Mouse (Mus musculus) hindbrain, embryonic 16.5 days (tissue): Measurements from ENCODE around the gene Dpp10. TPM values are rescaled to one million over a fixed set of nuclear protein-coding genes. Genes with fewer than 3 reads are reported as not detected.

Source experiments
- ATAC-seq: fragments of 200-750 bp; cut with Nextera tagmentation; 2 replicates; pipeline ENCODE4 v1.8.0; 2017; ENCODE audit warnings: moderate TSS enrichment, moderate library complexity
- H3K27ac ChIP-seq: fragments of 300-500 bp; sonication (generic); 2 replicates; pipeline ENCODE4 v1.5.1; 2014; ENCODE audit warnings: low read depth, mild to moderate bottlenecking, control low read depth, low read length, moderate library complexity
- H3K27me3 ChIP-seq: fragments of 300-500 bp; sonication (generic); replicated peaks from 2 replicates; pipeline ENCODE4 v1.6.1; 2014; ENCODE audit warnings: low read length; ENCODE audit not compliant: control insufficient read depth, insufficient read depth
- H3K36me3 ChIP-seq: fragments of 300-500 bp; sonication (generic); 2 replicates; pipeline ENCODE4 v1.6.1; 2014; ENCODE audit warnings: mild to moderate bottlenecking, low read length, moderate library complexity, mixed read lengths; ENCODE audit not compliant: control insufficient read depth, insufficient read depth
- H3K4me1 ChIP-seq: fragments of 300-500 bp; sonication (generic); 2 replicates; pipeline ENCODE4 v1.6.1; 2014; ENCODE audit warnings: low read depth, low read length; ENCODE audit not compliant: control insufficient read depth, insufficient read depth
- H3K4me2 ChIP-seq: fragments of 300-500 bp; sonication (generic); 2 replicates; pipeline ENCODE4 v1.6.1; 2014; ENCODE audit warnings: mild to moderate bottlenecking, low read length, control low read depth, moderate library complexity
- H3K4me3 ChIP-seq: fragments of 300-500 bp; sonication (generic); 2 replicates; pipeline ENCODE4 v1.5.1; 2014; ENCODE audit warnings: mild to moderate bottlenecking, low read length, control low read depth, moderate library complexity
- H3K9ac ChIP-seq: fragments of 300-500 bp; sonication (generic); 2 replicates; pipeline ENCODE4 v1.6.1; 2014; ENCODE audit warnings: low read depth, mild to moderate bottlenecking, control low read depth, low read length, moderate library complexity
- H3K9me3 ChIP-seq: fragments of 300-500 bp; sonication (generic); 2 replicates; pipeline ENCODE4 v1.6.1; 2014; ENCODE audit warnings: mild to moderate bottlenecking, low read length, moderate library complexity; ENCODE audit not compliant: control insufficient read depth
- WGBS: fragments of 180-500 bp; shearing (Covaris S2); extraction: QIAGEN DNeasy Blood & Tissue Kit; methylation state at CpG from one replicate; pipeline ENCODE4 v1.1.7; 2014; 5-methylcytosine and 5-hydroxymethylcytosine counted together
- polyA plus RNA-seq: library from polyadenylated mRNA; unstranded; fragments of >200 nt; fragmentation: Nextera tagmentation; extraction: Ambion mirVana; gene quantifications from 2 replicates; pipeline ENCODE4 v1.2.1, GENCODE M21; 2015

Gene Dpp10
- polyA plus RNA-seq, 1 experiment from 2014 or later, result 24.2 TPM

GRCm38 (mm10) chr1:124002797-124003196 is 42.6 kb downstream of the Dpp10 start:
- 70% methylated on average over 6 of the region's 6 CpGs for WGBS
- Histone ChIP-seq H3K27me3 (no peaks in the 10 kb centered on the region), H3K9me3 (no peaks in the 10 kb centered on the region), H3K36me3 (no peaks in the 10 kb centered on the region), H3K4me1 (no peaks in the 10 kb centered on the region), H3K4me2 (no peak overlapping the region), H3K9ac (no peak overlapping the region), H3K27ac (no peak overlapping the region), H3K4me3 (no peak overlapping the region)
- ATAC-seq, result no peak

- no peaks in the 10 kb centered on the region for H3K36me3 ChIP-seq
- WGBS, result 48% methylated on average over 3 of the region's 3 CpGs
- H3K4me3 ChIP-seq, result no peak overlapping the region
- H3K9me3 ChIP-seq, result no peaks in the 10 kb centered on the region
- peak; percentile 56 for ATAC-seq
- no peak overlapping the region for H3K27ac ChIP-seq
- H3K27me3 ChIP-seq, result no peaks in the 10 kb centered on the region
- no peak overlapping the region for H3K4me2 ChIP-seq
- H3K4me1 ChIP-seq, result no peaks in the 10 kb centered on the region
- H3K9ac ChIP-seq, result no peak overlapping the region
Observed at GRCm38 (mm10) chr1:123995780-123996179, 49.6 kb downstream of the Dpp10 start.

GRCm38 (mm10) chr1:123985324-123986024 is 59.9 kb downstream of the Dpp10 start:
- H3K27me3 ChIP-seq, result no peaks in the 10 kb centered on the region
- H3K9me3 ChIP-seq, result no peaks in the 10 kb centered on the region
- H3K27ac ChIP-seq, result no peak overlapping the region
- H3K4me2 ChIP-seq, result no peak overlapping the region
- WGBS, result 81% methylated on average over 2 of the region's 2 CpGs
- no peak overlapping the region for H3K4me3 ChIP-seq
- H3K36me3 ChIP-seq, result no peaks in the 10 kb centered on the region
- no peaks in the 10 kb centered on the region for H3K4me1 ChIP-seq
- H3K9ac ChIP-seq, result no peak overlapping the region
- no peak for ATAC-seq

- no peak overlapping the region for H3K4me3 ChIP-seq
- no peak overlapping the region for H3K4me2 ChIP-seq
- no peaks in the 10 kb centered on the region for H3K4me1 ChIP-seq
- H3K9me3 ChIP-seq, result no peaks in the 10 kb centered on the region
- H3K27ac ChIP-seq, result no peak overlapping the region
- H3K27me3 ChIP-seq, result no peaks in the 10 kb centered on the region
- no peak overlapping the region for H3K9ac ChIP-seq
- no peak for ATAC-seq
- H3K36me3 ChIP-seq, result no peaks in the 10 kb centered on the region
- 75% methylated on average over 1 of the region's 1 CpGs for WGBS
Observed at GRCm38 (mm10) chr1:123978597-123978996, 66.8 kb downstream of the Dpp10 start.

- no peak for ATAC-seq
- 31% methylated on average over 3 of the region's 3 CpGs for WGBS
- Histone ChIP-seq H3K4me2 (no peak overlapping the region), H3K4me1 (no peaks in the 10 kb centered on the region), H3K9ac (no peak overlapping the region), H3K27ac (no peak overlapping the region), H3K4me3 (no peak overlapping the region), H3K36me3 (no peaks in the 10 kb centered on the region), H3K9me3 (no peaks in the 10 kb centered on the region), H3K27me3 (no peaks in the 10 kb centered on the region)
Observed at GRCm38 (mm10) chr1:123974621-123975020, 70.7 kb downstream of the Dpp10 start.

GRCm38 (mm10) chr1:123946149-123946548 is 99.2 kb downstream of the Dpp10 start:
- H3K9me3 ChIP-seq, result no peaks in the 10 kb centered on the region
- no peak overlapping the region for H3K4me2 ChIP-seq
- H3K27me3 ChIP-seq, result no peaks in the 10 kb centered on the region
- 56% methylated on average over 4 of the region's 4 CpGs for WGBS
- H3K4me3 ChIP-seq, result no peak overlapping the region
- no peaks in the 10 kb centered on the region for H3K36me3 ChIP-seq
- H3K9ac ChIP-seq, result no peak overlapping the region
- ATAC-seq, result no peak
- no peaks in the 10 kb centered on the region for H3K4me1 ChIP-seq
- no peak overlapping the region for H3K27ac ChIP-seq

- H3K27ac ChIP-seq, result no peak overlapping the region
- no peaks in the 10 kb centered on the region for H3K4me1 ChIP-seq
- no peak overlapping the region for H3K9ac ChIP-seq
- no peak overlapping the region for H3K4me3 ChIP-seq
- no peak overlapping the region for H3K4me2 ChIP-seq
- no peak for ATAC-seq
- no peaks in the 10 kb centered on the region for H3K9me3 ChIP-seq
- 93% methylated on average over 1 of the region's 1 CpGs for WGBS
- H3K36me3 ChIP-seq, result no peaks in the 10 kb centered on the region
- no peaks in the 10 kb centered on the region for H3K27me3 ChIP-seq
Observed at GRCm38 (mm10) chr1:123940826-123941225, 104.5 kb downstream of the Dpp10 start.

- Histone ChIP-seq H3K27ac (no peak overlapping the region), H3K4me1 (no peaks in the 10 kb centered on the region), H3K4me3 (no peak overlapping the region), H3K36me3 (no peaks in the 10 kb centered on the region), H3K27me3 (no peaks in the 10 kb centered on the region), H3K9ac (no peak overlapping the region), H3K9me3 (no peaks in the 10 kb centered on the region), H3K4me2 (no peak overlapping the region)
- 71% methylated on average over 7 of the region's 7 CpGs for WGBS
- ATAC-seq, result no peak; the same call in 1 of the 2 replicates
Observed at GRCm38 (mm10) chr1:123933812-123934727, 111.3 kb downstream of the Dpp10 start.

- H3K27ac ChIP-seq, result no peak overlapping the region
- 78% methylated on average over 3 of the region's 3 CpGs for WGBS
- no peak for ATAC-seq
- no peaks in the 10 kb centered on the region for H3K27me3 ChIP-seq
- no peak overlapping the region for H3K4me3 ChIP-seq
- H3K36me3 ChIP-seq, result no peaks in the 10 kb centered on the region
- H3K9me3 ChIP-seq, result no peaks in the 10 kb centered on the region
- H3K9ac ChIP-seq, result no peak overlapping the region
- no peaks in the 10 kb centered on the region; the same call in 1 of the 2 replicates for H3K4me1 ChIP-seq
- no peak overlapping the region for H3K4me2 ChIP-seq
Observed at GRCm38 (mm10) chr1:123928003-123928370, 117.4 kb downstream of the Dpp10 start.
